Mouse (Mus musculus): ENCODE data around the gene Cycs. TPM values are rescaled to one million over a fixed set of nuclear protein-coding genes. Genes with fewer than 3 reads are reported as not detected.

Gene Cycs
- polyA plus RNA-seq, 1 experiment = 71.2 TPM

DNA sequence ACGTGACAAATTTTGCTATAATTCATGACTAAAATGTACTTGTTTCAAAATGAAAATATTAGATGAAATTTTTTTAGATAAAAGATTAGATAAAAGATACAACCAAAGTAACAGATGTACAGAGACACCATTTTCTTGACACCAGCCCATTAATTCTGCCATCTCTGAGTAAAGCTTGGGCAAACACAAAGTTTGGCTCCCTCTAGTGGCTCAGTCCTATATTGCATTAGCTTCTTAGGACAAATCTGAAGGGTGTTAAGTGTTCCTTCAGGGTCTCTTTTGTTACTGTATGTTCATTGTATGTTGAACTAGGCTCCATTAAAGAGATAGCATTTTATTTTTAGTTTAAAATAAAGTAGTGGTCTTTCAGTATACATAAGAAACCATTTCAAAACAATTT is 21.9 kb upstream of the Cycs start:
- no peak for TF ChIP-seq POLR2A (IDR thresholded peaks at IDR 0.05; ENCODE audit: borderline replicate concordance, insufficient read depth, low read length)
- peak; percentile 29; the same call in 1 of the 2 replicates for TF ChIP-seq CTCF (IDR thresholded peaks at IDR 0.05; ENCODE audit: borderline replicate concordance, insufficient read depth, low read depth, low read length)
- DNase-seq = peak in 1 of 2 experiments; percentile 65

DNA sequence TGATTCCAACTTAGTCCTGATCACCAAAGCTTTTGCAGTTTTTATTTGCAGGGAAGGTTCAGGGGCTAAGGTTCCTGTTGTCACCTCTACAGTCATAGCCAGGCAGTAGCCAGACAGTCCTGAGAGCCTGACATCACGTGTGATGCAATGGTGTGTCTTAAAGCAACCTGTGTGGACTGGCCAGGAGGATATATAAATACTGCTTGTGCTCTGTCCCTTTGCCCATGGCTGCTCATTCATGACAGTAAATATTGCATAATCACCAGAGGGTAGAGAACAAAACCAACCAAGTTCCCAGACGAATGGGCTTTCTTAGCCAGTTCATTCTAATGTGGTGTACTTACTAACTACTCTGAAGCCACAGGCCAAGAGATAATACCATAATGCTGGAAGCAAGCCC is 21.1 kb upstream of the Cycs start:
- Histone ChIP-seq H3K27me3 (ENCODE audit: control insufficient read depth, insufficient read depth, low read length) (no peaks in the 10 kb centered on the region), H3K27ac (ENCODE audit: insufficient read depth, low read length) (no peak overlapping the region), H3K4me1 (ENCODE audit: control insufficient read depth, insufficient read depth, low read length) (no peaks in the 10 kb centered on the region), H3K4me3 (replicated peaks; ENCODE audit: insufficient read depth, low read depth, low read length) (no peak overlapping the region)
- TF ChIP-seq CTCF (IDR thresholded peaks at IDR 0.05; ENCODE audit: borderline replicate concordance, insufficient read depth, low read depth, low read length) = no peak
- TF ChIP-seq POLR2A (IDR thresholded peaks at IDR 0.05; ENCODE audit: borderline replicate concordance, insufficient read depth, low read length) = no peak
- WGBS = 92% methylated on average over 2 of the region's 2 CpGs
- DNase-seq = no peak

More for the DNA sequence above, 21.9 kb upstream of the Cycs start:
- WGBS = 95% methylated on average over 1 of the region's 1 CpGs
- Histone ChIP-seq H3K4me3 (replicated peaks; ENCODE audit: insufficient read depth, low read depth, low read length) (no peak overlapping the region), H3K27me3 (ENCODE audit: control insufficient read depth, insufficient read depth, low read length) (no peaks in the 10 kb centered on the region), H3K27ac (ENCODE audit: insufficient read depth, low read length) (no peak overlapping the region), H3K4me1 (ENCODE audit: control insufficient read depth, insufficient read depth, low read length) (no peaks in the 10 kb centered on the region)

DNA sequence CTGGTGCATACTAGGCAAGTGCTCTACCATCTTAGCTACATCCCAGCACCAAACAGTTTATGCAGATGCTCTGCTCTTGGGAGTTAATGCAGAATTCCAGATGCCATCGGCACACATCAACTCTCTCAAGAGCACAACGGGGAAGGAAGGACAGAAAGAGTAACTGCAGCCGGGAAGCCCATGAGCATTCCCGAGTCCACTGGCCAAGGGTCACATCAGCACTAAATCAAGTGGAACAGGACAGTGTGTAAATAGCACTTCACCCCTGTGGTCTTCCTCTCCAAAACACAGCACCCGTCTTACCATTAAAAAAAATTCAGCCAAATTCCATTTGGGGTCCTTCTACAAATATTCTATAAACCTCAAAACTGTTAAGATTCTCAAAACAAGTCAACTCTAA is 20.0 kb upstream of the Cycs start:
- TF ChIP-seq POLR2A (IDR thresholded peaks at IDR 0.05; ENCODE audit: borderline replicate concordance, insufficient read depth, low read length) (no peak), CTCF (IDR thresholded peaks at IDR 0.05; ENCODE audit: borderline replicate concordance, insufficient read depth, low read depth, low read length) (no peak)
- H3K4me3 ChIP-seq (replicated peaks; ENCODE audit: insufficient read depth, low read depth, low read length) = no peak overlapping the region
- no peak overlapping the region for H3K27ac ChIP-seq (ENCODE audit: insufficient read depth, low read length)
- H3K4me1 ChIP-seq (ENCODE audit: control insufficient read depth, insufficient read depth, low read length) = no peaks in the 10 kb centered on the region; the same call in 1 of the 2 replicates
- 88% methylated on average over 5 of the region's 5 CpGs for WGBS
- no peak for DNase-seq
- H3K27me3 ChIP-seq (ENCODE audit: control insufficient read depth, insufficient read depth, low read length) = no peaks in the 10 kb centered on the region

DNA sequence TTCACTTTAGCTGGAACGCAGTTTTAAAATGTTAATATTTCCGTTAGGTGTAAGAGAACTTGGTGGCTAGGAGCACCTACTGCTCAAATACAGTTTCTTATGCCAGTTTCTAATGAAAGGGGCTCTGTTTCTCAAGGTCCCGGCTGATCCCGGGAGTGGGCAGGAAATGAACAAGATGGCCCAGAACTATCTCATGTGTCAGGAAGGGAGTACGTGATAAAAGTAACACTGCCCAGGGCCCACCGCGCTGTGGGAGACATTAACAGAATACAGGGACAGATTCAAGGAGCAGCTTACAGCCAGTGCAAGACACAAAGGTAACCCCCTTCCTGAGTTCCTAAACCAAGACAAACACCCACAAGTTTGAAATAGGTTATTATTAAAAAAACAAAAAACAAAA is 19.4 kb upstream of the Cycs start:
- H3K4me3 ChIP-seq (replicated peaks; ENCODE audit: insufficient read depth, low read depth, low read length) = no peak overlapping the region
- H3K27ac ChIP-seq (ENCODE audit: insufficient read depth, low read length) = no peak overlapping the region
- DNase-seq = no peak
- H3K27me3 ChIP-seq (ENCODE audit: control insufficient read depth, insufficient read depth, low read length) = no peaks in the 10 kb centered on the region
- no peaks in the 10 kb centered on the region; the same call in 1 of the 2 replicates for H3K4me1 ChIP-seq (ENCODE audit: control insufficient read depth, insufficient read depth, low read length)
- WGBS = 85% methylated on average over 7 of the region's 7 CpGs
- TF ChIP-seq POLR2A (IDR thresholded peaks at IDR 0.05; ENCODE audit: borderline replicate concordance, insufficient read depth, low read length) (no peak), CTCF (IDR thresholded peaks at IDR 0.05; ENCODE audit: borderline replicate concordance, insufficient read depth, low read depth, low read length) (no peak)

DNA sequence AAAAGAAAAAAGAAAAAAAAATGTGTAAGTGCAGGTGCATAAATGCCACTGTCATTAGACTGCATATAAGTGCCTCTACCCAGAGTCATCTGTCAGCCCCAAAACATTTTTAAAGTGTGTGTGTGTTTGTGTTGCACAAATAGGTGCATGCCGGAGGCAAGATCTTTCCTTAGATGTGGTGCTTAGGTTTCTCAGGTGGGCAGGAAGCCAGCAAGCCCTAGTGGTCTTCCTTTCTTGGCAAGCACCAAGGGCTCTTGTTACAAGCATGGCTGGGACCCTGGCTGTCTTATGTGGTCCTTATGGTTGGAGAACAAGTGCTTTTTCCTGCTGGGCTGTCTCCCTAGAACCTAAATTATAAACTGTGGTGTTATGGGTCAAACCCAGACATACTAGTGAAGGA is 5.3 kb upstream of the Cycs start:
- 18% methylated on average over 1 of the region's 1 CpGs for WGBS
- H3K4me3 ChIP-seq (replicated peaks; ENCODE audit: insufficient read depth, low read depth, low read length) = no peak overlapping the region
- no peak for TF ChIP-seq POLR2A (IDR thresholded peaks at IDR 0.05; ENCODE audit: borderline replicate concordance, insufficient read depth, low read length)
- no peak for TF ChIP-seq CTCF (IDR thresholded peaks at IDR 0.05; ENCODE audit: borderline replicate concordance, insufficient read depth, low read depth, low read length)
- H3K4me1 ChIP-seq (ENCODE audit: control insufficient read depth, insufficient read depth, low read length) = no peaks in the 10 kb centered on the region
- no peaks in the 10 kb centered on the region for H3K27me3 ChIP-seq (ENCODE audit: control insufficient read depth, insufficient read depth, low read length)
- no peak for DNase-seq
- no peak overlapping the region for H3K27ac ChIP-seq (ENCODE audit: insufficient read depth, low read length)

DNA sequence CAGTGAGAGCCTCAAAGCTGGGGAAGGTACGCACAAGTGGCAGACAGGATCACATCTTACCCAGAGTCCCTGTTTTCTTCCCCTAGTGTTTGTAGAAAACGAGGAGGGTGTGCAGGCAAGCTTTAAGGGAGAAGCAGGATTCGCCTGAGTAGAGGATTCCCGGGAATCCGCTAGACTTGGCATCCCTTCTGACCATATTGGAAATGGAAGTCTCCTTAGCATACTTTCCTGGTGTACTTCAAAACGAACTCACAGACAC is 588 bp upstream of the Cycs start:
- Histone ChIP-seq H3K4me3 (replicated peaks; ENCODE audit: insufficient read depth, low read depth, low read length) (peak overlapping the region; percentile 67), H3K4me1 (ENCODE audit: control insufficient read depth, insufficient read depth, low read length) (no peaks in the 10 kb centered on the region), H3K27me3 (ENCODE audit: control insufficient read depth, insufficient read depth, low read length) (no peaks in the 10 kb centered on the region), H3K27ac (ENCODE audit: insufficient read depth, low read length) (peak overlapping the region; percentile 95)
- TF ChIP-seq POLR2A (IDR thresholded peaks at IDR 0.05; ENCODE audit: borderline replicate concordance, insufficient read depth, low read length) = no peak
- no peak for TF ChIP-seq CTCF (IDR thresholded peaks at IDR 0.05; ENCODE audit: borderline replicate concordance, insufficient read depth, low read depth, low read length)
- DNase-seq = no peak
- WGBS = 2% methylated on average over 6 of the region's 6 CpGs

DNA sequence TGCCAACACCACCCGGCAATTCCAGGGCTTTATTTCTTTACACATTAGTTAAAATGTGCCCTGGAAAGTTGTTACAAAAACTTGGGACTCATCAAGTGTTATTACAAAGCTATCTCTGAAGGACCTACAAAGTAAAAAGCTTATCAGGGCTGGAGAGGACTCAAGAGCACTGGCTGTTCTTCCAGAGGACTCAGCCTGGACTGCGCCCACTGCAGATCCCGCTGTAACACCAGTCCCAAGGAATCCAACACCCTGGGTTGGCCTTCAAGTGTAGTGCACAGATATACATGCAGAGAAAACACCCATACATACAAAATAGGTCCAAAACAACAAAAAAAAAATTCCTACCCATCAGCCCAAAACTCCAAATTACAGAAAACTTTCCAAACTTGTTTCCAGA is 2.7 kb downstream of the Cycs start:
- H3K27me3 ChIP-seq (ENCODE audit: control insufficient read depth, insufficient read depth, low read length) = no peaks in the 10 kb centered on the region
- no peaks in the 10 kb centered on the region for H3K4me1 ChIP-seq (ENCODE audit: control insufficient read depth, insufficient read depth, low read length)
- H3K27ac ChIP-seq (ENCODE audit: insufficient read depth, low read length) = no peak overlapping the region
- DNase-seq = no peak
- no peak overlapping the region for H3K4me3 ChIP-seq (replicated peaks; ENCODE audit: insufficient read depth, low read depth, low read length)
- 97% methylated on average over 3 of the region's 3 CpGs for WGBS
- TF ChIP-seq POLR2A (IDR thresholded peaks at IDR 0.05; ENCODE audit: borderline replicate concordance, insufficient read depth, low read length) = no peak
- no peak for TF ChIP-seq CTCF (IDR thresholded peaks at IDR 0.05; ENCODE audit: borderline replicate concordance, insufficient read depth, low read depth, low read length)

DNA sequence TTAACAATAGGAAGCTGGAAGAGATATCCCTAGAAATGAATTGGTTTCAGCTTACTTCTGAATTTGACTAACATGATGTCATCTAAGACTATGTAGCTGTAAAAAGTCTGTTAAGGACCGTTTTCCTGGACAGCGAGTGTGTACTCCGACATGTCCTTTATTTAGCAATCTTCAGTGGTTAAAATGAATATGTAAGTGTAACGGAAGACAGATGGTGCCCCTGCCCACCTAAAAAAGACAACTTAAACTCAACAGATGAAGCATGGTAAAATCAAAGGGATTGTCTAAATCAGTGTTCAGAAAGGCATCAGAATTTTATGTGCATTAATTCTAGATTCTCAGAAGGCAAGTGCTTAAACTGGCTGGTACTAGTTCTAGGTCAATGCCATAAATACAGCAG is 3.9 kb downstream of the Cycs start:
- TF ChIP-seq POLR2A (IDR thresholded peaks at IDR 0.05; ENCODE audit: borderline replicate concordance, insufficient read depth, low read length) (no peak), CTCF (IDR thresholded peaks at IDR 0.05; ENCODE audit: borderline replicate concordance, insufficient read depth, low read depth, low read length) (no peak)
- H3K27ac ChIP-seq (ENCODE audit: insufficient read depth, low read length) = no peak overlapping the region
- WGBS = 93% methylated on average over 4 of the region's 4 CpGs
- H3K4me3 ChIP-seq (replicated peaks; ENCODE audit: insufficient read depth, low read depth, low read length) = no peak overlapping the region
- no peak for DNase-seq
- no peaks in the 10 kb centered on the region for H3K27me3 ChIP-seq (ENCODE audit: control insufficient read depth, insufficient read depth, low read length)
- no peaks in the 10 kb centered on the region for H3K4me1 ChIP-seq (ENCODE audit: control insufficient read depth, insufficient read depth, low read length)
